Mouse (Mus musculus) midbrain, postnatal 0 days (tissue): ENCODE measurements around the gene Mxd4. TPM values are rescaled to one million over a fixed set of nuclear protein-coding genes. Genes with fewer than 3 reads are reported as not detected.

ENCODE experiments used
- ATAC-seq: fragments of 200-750 bp; cut with Nextera tagmentation; 2 replicates; pipeline ENCODE4 v1.8.0; 2017; ENCODE audit warnings: moderate number of reproducible peaks, mild to moderate bottlenecking, moderate TSS enrichment, moderate library complexity; ENCODE audit not compliant: low FRiP score
- DNase-seq: peaks from one replicate; pipeline ENCODE4 v3.0.0-alpha.2; 2015; ENCODE audit warnings: low spot score
- H3K27ac ChIP-seq: fragments of 300-500 bp; sonication (generic); 2 replicates; pipeline ENCODE4 v1.5.1; 2014; ENCODE audit warnings: low read depth, mild to moderate bottlenecking, low read length, mixed read lengths
- H3K27me3 ChIP-seq: fragments of 300-500 bp; sonication (generic); 2 replicates; pipeline ENCODE4 v1.6.1; 2014; ENCODE audit warnings: low read length, control low read depth, mixed read lengths; ENCODE audit not compliant: insufficient read depth
- H3K36me3 ChIP-seq: fragments of 300-500 bp; sonication (generic); 2 replicates; pipeline ENCODE4 v1.6.1; 2014; ENCODE audit warnings: low read length, control low read depth, mixed read lengths; ENCODE audit not compliant: insufficient read depth
- H3K4me1 ChIP-seq: fragments of 300-500 bp; sonication (generic); 2 replicates; pipeline ENCODE4 v1.6.1; 2014; ENCODE audit warnings: mild to moderate bottlenecking, control low read depth, antibody characterized with exemption, low read length, mixed read lengths; ENCODE audit not compliant: insufficient read depth
- H3K4me2 ChIP-seq: fragments of 300-500 bp; sonication (generic); 2 replicates; pipeline ENCODE4 v1.6.1; 2014; ENCODE audit warnings: low read depth, mild to moderate bottlenecking, low read length, mixed read lengths; ENCODE audit not compliant: poor library complexity, severe bottlenecking
- H3K4me3 ChIP-seq: fragments of 300-500 bp; sonication (generic); 2 replicates; pipeline ENCODE4 v1.5.1; 2014; ENCODE audit warnings: low read depth, mild to moderate bottlenecking, low read length, moderate library complexity
- H3K9ac ChIP-seq: fragments of 300-500 bp; sonication (generic); replicated peaks from 2 replicates; pipeline ENCODE4 v1.6.1; 2014; ENCODE audit warnings: mild to moderate bottlenecking, low read length, moderate library complexity, mixed read lengths; ENCODE audit not compliant: poor library complexity, severe bottlenecking
- H3K9me3 ChIP-seq: fragments of 300-500 bp; sonication (generic); 2 replicates; pipeline ENCODE4 v1.6.1; 2016; ENCODE audit warnings: low read length, control low read depth
- CTCF ChIP-seq: IDR thresholded peaks from 2 replicates; pipeline ENCODE4 v1.5.1; 2016; ENCODE audit warnings: antibody characterized with exemption, mild to moderate bottlenecking
- WGBS: fragments of 180-500 bp; shearing (Covaris S2); extraction: QIAGEN DNeasy Blood & Tissue Kit; methylation state at CpG from one replicate; pipeline ENCODE4 v1.1.7; 2014; 5-methylcytosine and 5-hydroxymethylcytosine counted together
- polyA plus RNA-seq: library from polyadenylated mRNA; unstranded; fragments of >200 nt; fragmentation: Nextera tagmentation; extraction: Ambion mirVana; gene quantifications from 2 replicates; pipeline ENCODE4 v1.2.1, GENCODE M21; 2015
- total RNA-seq: library from RNA; depleted of rRNA; stranded (reverse); fragments of >200 nt; gene quantifications from 2 replicates; pipeline ENCODE4 v1.2.3, GENCODE M21; 2014

Gene Mxd4
- total and polyA plus RNA-seq, 2 experiments from 2014 or later, result 18.7 to 87.3 TPM

DNA sequence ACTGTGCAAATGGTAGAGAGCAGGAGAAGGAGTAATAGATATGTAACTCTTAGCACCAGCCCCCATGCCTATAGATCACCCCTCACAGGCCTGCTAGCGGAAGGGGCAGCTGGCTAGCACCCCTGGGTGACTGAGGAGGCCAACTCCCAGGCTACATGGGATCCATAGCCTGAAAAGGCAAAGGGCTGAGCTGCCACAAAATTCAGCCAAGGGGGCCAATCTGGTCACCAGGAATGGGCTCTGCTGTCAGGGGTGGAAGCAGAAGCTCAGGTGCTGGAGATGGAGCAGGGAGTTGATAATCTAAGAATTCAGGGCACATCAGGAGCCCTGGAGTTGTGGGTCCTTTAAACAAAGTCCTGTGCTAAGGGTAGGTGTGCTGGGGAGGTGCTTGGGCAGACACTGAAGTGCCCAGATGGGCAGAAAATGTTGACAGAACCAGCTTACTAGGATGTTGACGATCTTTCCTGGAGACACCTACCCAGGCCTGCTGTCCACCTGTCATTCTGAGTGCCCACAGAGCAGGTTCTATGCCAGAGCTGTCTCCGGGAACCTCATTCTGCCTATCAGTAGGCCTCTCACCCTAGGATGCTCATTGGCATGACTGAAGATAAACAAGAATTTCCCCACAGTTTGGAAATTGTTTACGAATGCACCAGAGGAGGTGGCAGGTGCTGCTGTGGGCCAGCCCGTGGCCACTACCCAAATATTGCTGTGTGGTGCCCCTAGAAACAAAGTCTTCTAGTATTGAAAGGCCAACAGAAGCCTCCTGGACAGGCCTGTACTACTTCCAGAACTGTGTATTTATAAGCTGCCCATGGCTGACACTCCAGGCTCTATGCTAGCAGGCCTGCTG, 12.7 kb downstream of the Mxd4 start:
- H3K27ac ChIP-seq, result no peak overlapping the region
- DNase-seq (no peak), ATAC-seq (no peak)
- 69% methylated on average over 5 of the region's 5 CpGs for WGBS
- no peaks in the 10 kb centered on the region for H3K9me3 ChIP-seq
- no peaks in the 10 kb centered on the region for H3K27me3 ChIP-seq
- H3K36me3 ChIP-seq, result peaks cover 53% of the 10 kb centered on the region
- H3K9ac ChIP-seq, result no peak overlapping the region
- H3K4me2 ChIP-seq, result no peak overlapping the region
- no peaks in the 10 kb centered on the region for H3K4me1 ChIP-seq
- no peak overlapping the region for H3K4me3 ChIP-seq
- no peak for TF ChIP-seq CTCF

DNA sequence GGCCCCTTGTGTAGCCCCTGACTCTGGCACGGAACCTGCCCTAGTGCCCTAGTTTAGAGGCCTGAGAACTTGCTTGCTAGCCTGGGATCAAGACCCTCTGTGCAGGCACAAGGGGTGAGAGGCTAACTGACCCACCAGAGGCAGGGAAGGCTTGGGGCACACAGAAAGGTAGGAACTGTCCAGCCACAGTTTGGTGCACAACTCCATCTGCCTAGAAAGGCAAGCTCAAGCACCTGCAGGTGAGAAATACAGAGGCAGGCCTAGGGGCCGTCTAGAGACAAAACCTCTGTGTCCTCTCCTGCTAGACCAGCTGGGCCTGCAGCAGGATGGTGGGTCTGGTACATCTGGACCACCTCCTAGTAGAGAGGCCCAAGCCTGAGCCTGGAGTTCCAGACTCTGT, 13.5 kb downstream of the Mxd4 start:
- Histone ChIP-seq H3K9me3 (no peaks in the 10 kb centered on the region), H3K36me3 (peaks cover 53% of the 10 kb centered on the region), H3K27me3 (no peaks in the 10 kb centered on the region), H3K9ac (no peak overlapping the region), H3K4me3 (no peak overlapping the region), H3K4me1 (no peaks in the 10 kb centered on the region), H3K27ac (no peak overlapping the region), H3K4me2 (no peak overlapping the region)
- no peak for TF ChIP-seq CTCF
- 91% methylated on average over 2 of the region's 2 CpGs for WGBS
- ATAC-seq (no peak), DNase-seq (no peak)

DNA sequence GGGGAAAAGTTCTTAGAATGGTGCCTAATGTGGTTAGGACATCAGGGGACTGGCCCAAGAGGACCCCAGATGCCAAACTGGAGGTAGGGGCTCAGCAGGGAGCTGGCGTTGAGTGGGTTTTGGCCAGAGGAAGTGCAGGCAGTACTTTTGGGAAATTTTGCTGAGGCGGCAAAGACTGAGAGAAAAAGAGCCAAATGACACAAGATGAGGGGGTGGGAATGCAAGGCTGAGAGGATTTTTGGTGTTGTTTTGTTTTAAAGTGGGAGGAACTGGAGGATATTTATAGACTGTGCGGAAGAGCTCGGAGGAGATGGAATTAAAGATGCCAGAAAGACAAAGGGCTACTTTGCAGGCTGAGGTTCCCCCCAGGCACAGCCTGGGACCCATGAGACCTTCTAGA, 16.8 kb downstream of the Mxd4 start:
- Histone ChIP-seq H3K4me3 (no peak overlapping the region), H3K4me2 (no peak overlapping the region), H3K36me3 (peaks cover 26% of the 10 kb centered on the region), H3K27ac (no peak overlapping the region), H3K27me3 (no peaks in the 10 kb centered on the region), H3K9me3 (no peaks in the 10 kb centered on the region), H3K4me1 (no peaks in the 10 kb centered on the region), H3K9ac (no peak overlapping the region)
- WGBS, result 75% methylated on average over 4 of the region's 4 CpGs
- ATAC-seq, result no peak
- DNase-seq, result no peak
- TF ChIP-seq CTCF, result no peak

DNA sequence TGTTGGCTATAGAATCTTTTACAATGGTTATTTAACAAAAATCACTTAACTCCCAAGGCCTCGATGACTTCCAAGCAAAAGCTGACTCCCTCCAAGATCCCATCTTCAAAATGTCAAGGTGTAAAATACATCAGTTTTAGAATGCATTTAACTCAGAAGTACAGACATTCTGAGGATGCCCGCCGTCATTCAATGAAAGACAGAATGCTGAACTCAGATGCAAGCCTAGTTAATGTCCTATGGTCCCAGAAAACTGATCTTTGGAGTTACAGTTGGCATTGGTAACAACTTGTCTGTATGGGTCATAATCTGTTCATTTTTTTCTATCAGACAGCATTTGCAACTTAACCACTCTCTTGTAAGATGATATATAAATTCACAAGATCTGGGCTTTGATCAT, 17.6 kb downstream of the Mxd4 start:
- no peaks in the 10 kb centered on the region for H3K4me1 ChIP-seq
- H3K4me3 ChIP-seq, result peak overlapping the region; percentile 75
- peak overlapping the region; percentile 59 for H3K9ac ChIP-seq
- no peaks in the 10 kb centered on the region for H3K9me3 ChIP-seq
- no peak for ATAC-seq
- 85% methylated on average over 3 of the region's 3 CpGs for WGBS
- no peak for DNase-seq
- no peak for TF ChIP-seq CTCF
- H3K27me3 ChIP-seq, result no peaks in the 10 kb centered on the region
- peaks cover 18% of the 10 kb centered on the region for H3K36me3 ChIP-seq
- H3K4me2 ChIP-seq, result peak overlapping the region; percentile 65
- H3K27ac ChIP-seq, result peak overlapping the region; percentile 84

DNA sequence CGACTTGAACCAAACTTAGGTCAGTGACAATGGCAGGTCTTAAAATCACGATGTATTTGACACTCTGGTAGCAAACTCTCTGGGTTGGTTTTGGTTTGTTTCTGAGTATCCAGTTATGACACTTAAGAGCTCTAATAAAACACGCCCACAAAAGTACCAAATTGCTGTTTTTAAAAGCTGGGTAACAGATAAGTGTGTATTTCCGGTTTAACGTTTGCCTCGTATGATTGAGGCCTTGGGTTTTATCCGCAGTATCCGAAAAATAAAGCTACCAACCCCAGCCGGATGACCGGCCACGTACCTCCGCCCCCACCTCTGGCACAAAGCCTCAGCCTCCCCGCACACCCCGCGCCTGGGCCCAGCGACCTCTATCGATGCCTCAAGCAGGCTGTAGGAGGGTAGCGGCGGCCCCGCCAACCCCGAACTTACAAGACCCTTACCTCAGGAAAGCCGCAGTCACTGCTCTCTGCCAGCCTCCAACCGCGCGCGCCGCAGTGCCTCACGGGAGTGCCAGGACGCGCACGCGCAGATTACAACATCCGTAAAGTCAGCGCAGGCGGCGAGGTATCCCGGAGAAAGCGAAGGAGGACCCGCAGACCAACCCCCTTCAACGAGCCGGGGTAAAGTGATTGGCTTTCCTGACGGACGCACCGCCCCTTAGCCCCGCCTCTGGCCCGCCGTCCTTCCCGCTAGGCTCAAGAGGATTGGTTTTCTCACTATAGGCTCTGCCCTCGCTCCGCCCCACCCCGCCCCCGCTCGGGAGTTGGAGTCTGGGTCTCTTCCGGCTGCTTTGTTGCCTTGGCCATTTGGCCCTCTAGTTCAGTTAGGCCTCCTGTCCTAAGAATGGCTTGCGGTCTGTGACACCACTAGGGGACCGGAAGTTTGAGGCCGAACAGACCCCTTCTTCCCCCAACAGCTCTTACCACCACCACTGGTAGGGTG, 18.3 kb downstream of the Mxd4 start, which contains the start of the genes Poln and Haus3:
Gene Poln, minus strand, starts transcription at position 499 of the 942 bp plus-strand sequence.
Gene Haus3, minus strand, starts transcription at position 578 of the 942 bp plus-strand sequence.
- under 1% methylated on average over 57 of the region's 57 CpGs for WGBS
- peak; percentile 99 for DNase-seq
- TF ChIP-seq CTCF, result peak; percentile 56
- Histone ChIP-seq H3K4me3 (peak within 1 kb of the TSS; percentile 75), H3K27me3 (no peaks in the 10 kb centered on the region), H3K9ac (peak within 1 kb of the TSS; percentile 82), H3K36me3 (peaks cover 12% of the 10 kb centered on the region), H3K27ac (peak within 1 kb of the TSS; percentile 84), H3K4me2 (peak within 1 kb of the TSS; percentile 65), H3K4me1 (no peaks in the 10 kb centered on the region), H3K9me3 (no peaks in the 10 kb centered on the region)
- ATAC-seq, result peak; percentile 99
